Mouse (Mus musculus) liver, adult 2 months (tissue): ENCODE measurements at regions not wholly inside any gene's neighbourhood (a gene's known extent, or its start where the extent isn't known, plus 50 kb on each side); places are given as distances from the start of the nearest gene placed in this dataset.

Experiments
- DNase-seq: peaks from one replicate; pipeline ENCODE4 v3.0.0-alpha.2; 2011; ENCODE audit warnings: low read depth, low spot score; ENCODE audit errors: extremely low read depth
- H3K27ac ChIP-seq: fragments of 200-500 bp; replicated peaks from 2 replicates; pipeline ENCODE4 v1.5.1; 2012; ENCODE audit warnings: low read depth, mild to moderate bottlenecking, control low read depth, inconsistent platforms, low read length; ENCODE audit not compliant: insufficient read depth
- H3K27me3 ChIP-seq: fragments of 200-500 bp; 2 replicates; pipeline ENCODE4 v1.6.1; 2012; ENCODE audit warnings: mild to moderate bottlenecking, moderate library complexity, low read length, inconsistent platforms; ENCODE audit not compliant: control insufficient read depth, insufficient read depth
- H3K36me3 ChIP-seq: fragments of 200-500 bp; 2 replicates; pipeline ENCODE4 v1.6.1; 2012; ENCODE audit warnings: low read length, inconsistent platforms; ENCODE audit not compliant: control insufficient read depth, insufficient read depth
- H3K4me1 ChIP-seq: fragments of 200-500 bp; 2 replicates; pipeline ENCODE4 v1.6.1; 2011; ENCODE audit warnings: low read length; ENCODE audit not compliant: control insufficient read depth, insufficient read depth
- H3K4me3 ChIP-seq: fragments of 200-500 bp; 2 replicates; pipeline ENCODE4 v1.5.1; 2011; ENCODE audit warnings: low read depth, mild to moderate bottlenecking, control low read depth, low read length, moderate library complexity; ENCODE audit not compliant: insufficient read depth
- H3K79me2 ChIP-seq: fragments of 200-500 bp; 2 replicates; pipeline ENCODE4 v1.6.1; 2012; ENCODE audit warnings: inconsistent platforms, mild to moderate bottlenecking, low read length, moderate library complexity; ENCODE audit not compliant: control insufficient read depth, insufficient read depth
- H3K9ac ChIP-seq: fragments of 200-500 bp; 2 replicates; pipeline ENCODE4 v1.6.1; 2012; ENCODE audit warnings: low read depth, mild to moderate bottlenecking, control low read depth, inconsistent platforms, low read length
- CTCF ChIP-seq: fragments of 200-500 bp; IDR thresholded peaks from 2 replicates; pipeline ENCODE4 v1.5.1; 2011; ENCODE audit warnings: low read depth, low read length, control low read depth
- POLR2A ChIP-seq: fragments of 200-500 bp; IDR thresholded peaks from 2 replicates; pipeline ENCODE4 v1.6.1; 2011; ENCODE audit warnings: low read length, control low read depth; ENCODE audit not compliant: insufficient read depth; ENCODE audit errors: extremely low read depth
- WGBS: fragments of 180-500 bp; shearing (Covaris S2); methylation state at CpG from one replicate; pipeline ENCODE4 v1.1.7; 2018; 5-methylcytosine and 5-hydroxymethylcytosine counted together

DNA sequence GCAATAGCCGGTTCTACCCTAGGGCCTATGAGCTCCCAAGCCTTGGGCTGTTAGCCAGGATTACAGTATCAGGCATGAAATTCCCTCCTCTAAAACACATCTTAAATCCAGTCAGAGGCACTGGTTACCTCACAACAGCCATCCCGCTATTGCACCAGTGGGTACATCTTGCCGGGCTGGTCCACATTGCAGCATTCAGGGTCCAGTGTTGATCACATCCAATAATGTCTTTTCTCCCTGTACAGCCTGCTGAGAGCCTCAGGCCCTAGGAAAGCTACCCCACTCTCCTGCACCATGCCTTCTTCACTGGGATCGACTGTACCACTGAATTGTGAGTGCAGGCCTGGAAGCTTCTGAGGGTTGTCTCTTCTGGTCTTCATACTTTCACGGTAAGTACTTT, 86.0 kb upstream of the Zdhhc25 start:
- Histone ChIP-seq H3K36me3 (no peaks in the 10 kb centered on the region), H3K4me3 (no peak overlapping the region), H3K27me3 (no peaks in the 10 kb centered on the region), H3K9ac (no peak overlapping the region), H3K27ac (no peak overlapping the region; the same call in 1 of the 2 replicates), H3K79me2 (no peaks in the 10 kb centered on the region), H3K4me1 (no peaks in the 10 kb centered on the region)
- no peak for TF ChIP-seq POLR2A
- no peak for DNase-seq
- 90% methylated on average over 5 of the region's 5 CpGs for WGBS

DNA sequence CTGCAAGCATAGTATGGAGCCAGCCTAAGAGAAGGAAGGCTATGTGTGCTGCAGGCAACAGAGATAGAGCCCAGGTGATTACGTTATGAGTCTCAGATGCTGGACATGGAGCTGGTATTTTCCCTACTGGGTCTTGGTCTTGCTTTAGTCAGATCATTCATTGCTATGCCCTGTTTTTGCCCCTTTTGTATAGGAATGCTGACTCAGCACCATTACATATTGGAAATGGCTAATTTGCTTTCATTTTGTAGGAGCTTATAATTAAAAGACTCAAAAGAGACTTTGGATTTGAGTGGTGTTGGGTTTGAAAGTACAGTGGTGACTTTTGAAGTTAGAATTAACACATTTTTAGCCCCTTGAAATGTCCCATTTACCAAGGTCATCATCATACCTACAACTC, 68.9 kb upstream of the Zdhhc25 start:
- Histone ChIP-seq H3K36me3 (no peaks in the 10 kb centered on the region), H3K27me3 (no peaks in the 10 kb centered on the region), H3K4me3 (no peak overlapping the region), H3K27ac (no peak overlapping the region), H3K9ac (no peak overlapping the region), H3K79me2 (no peaks in the 10 kb centered on the region), H3K4me1 (no peaks in the 10 kb centered on the region)
- no peak for TF ChIP-seq CTCF
- TF ChIP-seq POLR2A: no peak
- no peak for DNase-seq
- WGBS: 83% methylated on average over 1 of the region's 1 CpGs

DNA sequence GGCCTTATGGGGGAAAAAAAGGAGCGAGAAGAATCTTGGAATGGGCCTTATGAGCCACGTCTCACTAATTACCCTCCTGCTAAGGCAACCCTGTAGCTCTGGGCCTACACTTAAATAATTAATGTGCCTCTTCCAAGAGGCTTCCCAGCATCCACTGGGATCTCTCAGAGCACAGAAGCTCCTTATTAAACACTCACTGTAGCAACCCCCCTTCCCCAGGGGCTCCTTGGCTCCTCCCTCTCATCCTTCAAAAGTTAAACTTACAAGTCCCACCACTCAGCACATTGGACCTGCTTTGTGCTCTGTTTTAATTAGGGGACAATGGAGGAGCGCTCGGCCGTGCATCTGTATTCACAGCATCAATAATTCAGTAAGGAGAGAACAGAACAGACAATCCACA, 68.1 kb upstream of the Zdhhc25 start:
- Histone ChIP-seq H3K27ac (no peak overlapping the region), H3K4me3 (no peak overlapping the region), H3K36me3 (no peaks in the 10 kb centered on the region), H3K9ac (no peak overlapping the region), H3K79me2 (no peaks in the 10 kb centered on the region), H3K27me3 (no peaks in the 10 kb centered on the region), H3K4me1 (no peaks in the 10 kb centered on the region)
- WGBS: 79% methylated on average over 5 of the region's 5 CpGs
- no peak for DNase-seq
- no peak for TF ChIP-seq CTCF

GRCm38 (mm10) chr15:88533354-88533753, 66.7 kb upstream of the Zdhhc25 start:
- no peak overlapping the region for H3K9ac ChIP-seq
- TF ChIP-seq POLR2A (no peak), CTCF (no peak)
- no peak overlapping the region for H3K27ac ChIP-seq
- no peak for DNase-seq
- H3K4me1 ChIP-seq: no peaks in the 10 kb centered on the region
- H3K79me2 ChIP-seq: no peaks in the 10 kb centered on the region
- 74% methylated on average over 7 of the region's 7 CpGs for WGBS
- no peaks in the 10 kb centered on the region for H3K36me3 ChIP-seq
- H3K27me3 ChIP-seq: no peaks in the 10 kb centered on the region
- H3K4me3 ChIP-seq: no peak overlapping the region

- Histone ChIP-seq H3K9ac (no peak overlapping the region), H3K36me3 (no peaks in the 10 kb centered on the region), H3K4me3 (no peak overlapping the region), H3K4me1 (no peaks in the 10 kb centered on the region), H3K27ac (no peak overlapping the region), H3K79me2 (no peaks in the 10 kb centered on the region), H3K27me3 (no peaks in the 10 kb centered on the region)
- 49% methylated on average over 2 of the region's 2 CpGs for WGBS
- DNase-seq: no peak
- TF ChIP-seq POLR2A (no peak), CTCF (no peak)
Measured at GRCm38 (mm10) chr15:88535516-88535915, 64.6 kb upstream of the Zdhhc25 start.

GRCm38 (mm10) chr15:88537190-88537589, 62.9 kb upstream of the Zdhhc25 start:
- H3K27ac ChIP-seq: no peak overlapping the region
- DNase-seq: no peak
- H3K4me1 ChIP-seq: no peaks in the 10 kb centered on the region
- H3K36me3 ChIP-seq: no peaks in the 10 kb centered on the region
- TF ChIP-seq POLR2A: no peak
- TF ChIP-seq CTCF: peak; percentile 65
- no peaks in the 10 kb centered on the region for H3K79me2 ChIP-seq
- WGBS: 27% methylated on average over 10 of the region's 10 CpGs
- no peaks in the 10 kb centered on the region for H3K27me3 ChIP-seq
- no peak overlapping the region for H3K4me3 ChIP-seq
- no peak overlapping the region for H3K9ac ChIP-seq
